Mouse (Mus musculus) bone marrow, adult 2 months (tissue): ENCODE data around the gene Plekhg1.

Source experiments
- CTCF ChIP-seq: fragments of 200-500 bp; IDR thresholded peaks from 2 replicates; pipeline ENCODE4 v1.5.1; 2011; ENCODE audit warnings: low read length, control low read depth; ENCODE audit not compliant: control insufficient read depth, insufficient read depth
- POLR2A ChIP-seq: fragments of 200-500 bp; IDR thresholded peaks from 2 replicates; pipeline ENCODE4 v1.6.1; 2011; ENCODE audit warnings: low read depth, mild to moderate bottlenecking, control low read depth, low read length, borderline replicate concordance; ENCODE audit not compliant: control insufficient read depth

DNA sequence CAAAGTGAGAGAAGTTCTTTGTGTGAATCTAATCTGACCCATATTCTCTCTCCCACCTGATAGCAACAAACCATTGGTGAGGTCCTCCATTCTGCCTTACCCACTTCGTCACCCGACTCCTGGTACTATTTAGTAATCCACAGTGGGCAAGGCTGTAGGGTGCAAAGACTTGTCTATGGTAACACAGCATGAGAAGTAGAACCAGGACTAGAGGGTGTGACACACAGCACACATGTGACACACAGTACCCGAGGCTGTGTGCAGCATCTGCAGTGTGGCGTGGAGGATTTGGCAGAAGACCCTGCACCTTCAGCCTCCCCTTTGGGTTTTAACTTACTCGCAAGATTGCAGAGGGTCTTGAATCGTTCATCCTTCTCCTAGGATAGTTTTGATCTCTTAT lies 85.9 kb downstream of the Plekhg1 start:
- TF ChIP-seq CTCF (no peak), POLR2A (no peak)
